Mouse (Mus musculus) left cerebral cortex, adult 11 months (tissue): ENCODE results near the gene Tmem135.
A peak's percentile ranks its signal among the peaks of the same experiment; 100 is the strongest.

Source experiments
- DNase-seq: peaks from one replicate; pipeline ENCODE4 v3.0.0; 2022; ENCODE audit warnings: low spot score

Gene Tmem135

DNA sequence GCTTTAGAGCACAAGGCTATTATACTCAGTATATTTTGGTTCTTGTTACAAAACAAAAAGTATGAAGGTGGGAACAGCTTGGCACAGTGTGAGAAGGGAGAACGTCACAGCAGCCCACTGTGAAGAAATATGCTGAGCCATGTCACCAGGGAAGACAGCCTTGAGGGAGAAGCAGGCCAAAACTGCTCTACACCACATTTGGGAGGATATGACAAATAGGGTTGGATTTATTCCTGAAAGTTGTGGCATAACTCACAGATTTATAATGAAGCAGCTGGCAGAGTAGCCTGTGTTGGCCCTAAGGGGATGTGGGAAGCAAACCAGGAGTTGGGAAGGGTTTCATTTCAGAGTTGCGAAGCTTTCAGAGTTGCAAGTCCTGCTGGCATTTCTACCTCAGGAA is 225.4 kb downstream of the Tmem135 start:
- DNase-seq = peak; percentile 24

DNA sequence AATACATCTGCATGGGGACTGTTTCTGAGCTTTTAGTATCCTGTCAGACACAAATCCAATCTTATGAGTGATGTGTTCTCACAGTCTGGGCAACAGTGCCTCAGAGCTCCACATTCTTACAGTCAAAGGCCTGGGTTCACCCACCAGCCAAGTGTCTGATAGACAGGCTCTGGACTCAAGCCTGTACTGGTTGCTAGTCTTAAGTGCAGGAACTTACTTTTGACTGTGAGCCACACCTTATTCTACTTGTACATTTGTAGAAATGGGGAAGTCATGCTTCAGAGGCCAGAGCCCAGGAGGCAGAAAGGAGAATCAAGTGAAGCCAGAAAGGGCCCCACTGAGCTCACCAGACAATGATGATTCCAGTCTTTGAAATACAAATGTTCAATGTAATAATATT is 226.1 kb downstream of the Tmem135 start:
- DNase-seq = no peak

DNA sequence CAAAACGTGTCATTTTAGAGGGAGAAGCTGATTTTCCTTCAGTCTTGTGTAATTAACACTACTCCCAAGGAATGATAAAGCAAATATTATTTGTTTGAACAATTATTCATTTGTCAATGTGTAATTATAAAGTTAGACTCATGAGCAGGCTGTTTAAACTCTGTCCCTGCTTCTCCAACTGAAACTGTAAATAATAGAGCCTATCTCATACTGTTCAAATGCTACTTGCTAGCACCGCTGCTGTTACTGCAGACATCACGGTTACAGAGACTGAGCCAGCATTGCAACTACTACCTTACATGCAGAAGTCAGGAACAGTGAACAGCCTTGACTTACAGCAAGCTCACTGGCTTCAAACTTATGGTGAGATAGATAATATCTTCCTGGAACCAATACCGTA is 229.6 kb downstream of the Tmem135 start:
- no peak for DNase-seq

DNA sequence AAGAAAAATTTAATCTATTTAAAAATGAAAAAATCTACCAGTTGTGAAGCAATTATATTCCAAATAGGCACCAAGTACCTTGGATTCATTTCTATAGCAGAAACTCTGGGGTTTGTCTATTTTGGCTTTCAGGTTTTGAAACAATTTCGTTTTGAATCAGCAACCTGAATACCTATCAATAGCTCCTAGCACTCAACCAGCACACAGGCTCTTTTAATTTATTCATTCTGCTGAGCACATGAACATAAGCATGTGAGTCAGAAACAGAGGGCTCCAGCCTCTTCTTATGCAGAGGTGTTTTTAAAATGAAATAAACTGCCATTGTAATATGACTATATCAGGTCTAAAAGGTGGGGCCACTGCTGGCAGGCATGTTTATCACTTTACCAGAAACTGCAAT is 231.0 kb downstream of the Tmem135 start:
- DNase-seq = no peak

DNA sequence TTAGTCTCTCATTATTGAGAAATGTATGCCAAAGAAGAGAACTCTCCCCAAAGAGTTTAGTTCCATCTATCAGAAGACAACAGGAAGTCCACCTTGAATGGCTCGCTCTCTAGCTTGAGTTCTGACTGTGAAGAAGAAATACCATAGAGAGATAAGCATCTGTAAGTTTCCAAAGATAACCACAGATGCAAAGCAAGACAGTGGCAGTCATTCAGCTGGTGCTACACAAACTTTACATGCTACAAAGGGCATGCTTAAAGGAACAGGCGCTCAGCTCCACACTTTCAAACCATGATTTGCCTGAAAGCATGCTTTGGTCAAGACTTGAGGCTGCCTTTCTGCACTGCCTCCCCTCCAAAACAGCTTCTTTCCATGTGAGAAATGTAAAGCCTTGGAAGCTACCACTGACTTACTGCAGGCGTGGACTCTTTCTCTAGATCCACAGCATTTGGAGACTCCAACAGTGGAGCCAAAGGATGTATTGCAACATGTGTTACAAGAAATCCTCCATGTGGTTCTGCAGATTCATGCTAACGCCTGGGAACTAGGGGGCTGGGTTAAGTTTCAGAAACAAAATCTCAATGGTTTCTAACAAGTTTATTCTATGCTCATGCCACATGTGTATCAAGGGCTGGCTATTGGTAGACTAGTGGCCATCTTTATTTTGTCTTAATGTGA is 232.1 kb downstream of the Tmem135 start:
- DNase-seq = no peak

DNA sequence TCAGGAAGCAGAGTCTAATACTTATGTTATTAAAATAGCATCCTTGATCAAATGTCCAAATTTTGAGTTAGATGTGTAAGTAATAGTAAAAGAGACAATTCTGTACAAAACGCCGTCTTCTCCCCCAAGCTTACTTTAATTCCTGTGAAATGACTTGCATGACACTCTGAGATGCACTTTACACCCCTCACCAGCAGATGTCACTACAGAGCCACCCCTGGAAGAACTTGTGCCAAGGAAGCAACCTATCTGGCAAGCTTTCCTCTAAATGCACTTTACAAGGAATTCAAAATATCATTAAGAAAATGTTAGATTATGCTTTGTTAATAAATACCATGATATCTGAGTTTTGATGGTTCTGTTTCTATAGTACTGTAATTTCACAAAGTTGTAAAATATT is 235.4 kb downstream of the Tmem135 start:
- peak; percentile 62 for DNase-seq

DNA sequence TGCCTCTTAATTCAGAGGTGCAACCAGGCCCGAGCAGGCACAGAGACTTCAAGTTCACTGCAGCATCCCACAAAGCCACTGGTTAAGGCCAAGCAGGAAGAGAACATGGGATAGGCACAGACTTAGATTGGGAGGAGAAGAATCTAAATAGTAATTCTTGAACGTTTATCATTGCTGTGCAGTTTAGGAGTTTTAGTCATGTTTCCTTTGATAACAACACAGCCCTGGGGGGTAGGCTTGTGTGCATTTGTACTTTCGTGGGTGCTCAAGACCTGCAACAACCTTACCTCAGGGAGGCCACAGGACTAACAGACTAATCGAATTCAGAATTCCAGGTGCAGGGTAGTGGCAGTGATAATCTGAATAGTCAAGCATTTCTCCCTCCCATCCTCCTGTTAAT is 238.5 kb downstream of the Tmem135 start:
- no peak for DNase-seq

DNA sequence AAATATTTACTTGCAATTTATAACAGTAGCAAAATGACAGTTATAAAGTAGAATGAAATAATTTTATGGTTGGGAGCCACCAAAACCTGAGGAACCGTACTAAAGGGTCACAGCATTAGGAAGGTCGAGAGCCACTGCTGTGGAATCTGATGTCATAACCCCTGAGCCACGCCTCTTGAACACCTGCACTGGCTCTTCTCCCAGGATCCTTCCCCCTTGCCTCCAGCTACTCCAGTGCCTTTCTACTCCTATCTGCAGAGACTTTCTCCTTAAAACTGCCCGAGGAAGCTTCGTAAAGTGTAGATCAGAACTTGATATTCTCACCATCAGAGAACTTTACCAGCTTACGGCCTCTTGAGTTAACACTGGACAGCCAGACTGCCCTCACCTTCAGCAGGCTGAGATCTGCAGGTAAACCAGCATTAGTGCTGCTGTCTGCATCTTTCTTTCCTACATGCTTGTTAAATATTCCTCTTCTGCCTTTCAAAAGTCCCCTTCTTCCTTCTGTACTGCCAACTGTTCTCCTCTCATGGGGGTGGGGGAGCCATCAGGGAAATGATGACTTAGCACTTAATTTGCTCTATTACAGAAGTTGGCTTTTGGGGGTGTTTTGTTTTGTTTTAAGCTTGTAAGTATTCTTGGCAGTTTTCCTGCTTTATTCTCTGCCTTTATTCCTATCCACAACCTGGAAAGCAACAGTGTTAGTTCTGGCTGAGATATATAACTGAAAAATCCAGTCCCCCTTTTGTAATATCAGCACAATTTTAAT is 242.2 kb downstream of the Tmem135 start:
- no peak for DNase-seq

DNA sequence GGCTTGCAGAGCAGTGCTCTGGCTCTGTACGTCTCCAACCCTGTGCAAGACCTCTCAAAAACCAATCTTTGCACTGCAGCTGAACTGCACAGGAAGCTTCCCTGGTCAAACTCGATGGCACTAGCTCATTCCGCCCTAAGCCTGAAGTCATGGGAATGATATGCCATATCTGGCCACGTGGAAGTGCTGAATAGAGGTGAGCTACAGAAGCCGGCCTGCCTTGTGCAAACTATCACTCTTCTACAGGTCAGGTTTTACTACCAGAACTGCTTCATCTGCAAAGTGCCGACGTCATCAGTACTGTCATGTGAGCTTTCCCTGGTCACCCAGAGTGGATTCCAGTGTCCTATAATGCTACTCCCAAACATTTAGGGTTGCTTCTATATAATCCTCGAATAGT is 246.7 kb downstream of the Tmem135 start:
- no peak for DNase-seq

DNA sequence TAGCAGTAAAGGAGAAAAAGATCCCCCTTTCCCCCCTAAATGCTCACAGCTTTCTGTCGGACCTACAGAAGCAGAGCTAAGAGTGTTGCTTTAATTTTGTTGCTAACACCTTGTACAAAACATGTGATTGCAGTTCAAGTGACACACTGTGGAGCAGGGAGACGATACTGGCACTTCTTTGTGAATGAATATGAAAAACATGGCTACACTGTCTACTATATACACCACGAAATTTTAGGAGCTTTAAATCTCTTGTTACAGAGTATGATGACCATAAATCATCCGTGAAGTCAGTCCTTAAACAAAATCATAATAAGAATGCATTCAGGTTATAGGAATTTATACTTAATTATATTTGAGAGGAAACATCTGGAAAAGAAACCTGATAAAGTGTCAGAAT is 247.4 kb downstream of the Tmem135 start:
- DNase-seq = no peak

DNA sequence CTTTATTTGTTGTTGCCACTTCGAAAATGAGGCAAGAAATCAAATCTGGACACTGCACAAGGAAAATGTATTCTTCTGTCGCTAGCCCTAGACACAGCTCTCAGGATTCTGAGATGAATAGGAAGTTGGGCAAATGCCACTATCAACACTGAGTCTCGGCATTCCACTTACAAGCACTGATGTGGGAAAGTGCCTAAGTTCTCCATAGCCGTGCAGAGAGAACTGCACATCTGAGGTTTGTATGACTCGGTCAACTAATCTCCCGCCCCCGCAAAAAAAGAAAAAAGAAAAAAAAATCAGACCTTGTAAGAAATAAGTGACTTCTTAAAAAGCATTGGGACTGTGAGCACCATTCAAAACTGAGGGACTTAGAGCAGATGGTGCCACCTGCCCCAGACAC is 248.3 kb downstream of the Tmem135 start:
- DNase-seq = no peak

DNA sequence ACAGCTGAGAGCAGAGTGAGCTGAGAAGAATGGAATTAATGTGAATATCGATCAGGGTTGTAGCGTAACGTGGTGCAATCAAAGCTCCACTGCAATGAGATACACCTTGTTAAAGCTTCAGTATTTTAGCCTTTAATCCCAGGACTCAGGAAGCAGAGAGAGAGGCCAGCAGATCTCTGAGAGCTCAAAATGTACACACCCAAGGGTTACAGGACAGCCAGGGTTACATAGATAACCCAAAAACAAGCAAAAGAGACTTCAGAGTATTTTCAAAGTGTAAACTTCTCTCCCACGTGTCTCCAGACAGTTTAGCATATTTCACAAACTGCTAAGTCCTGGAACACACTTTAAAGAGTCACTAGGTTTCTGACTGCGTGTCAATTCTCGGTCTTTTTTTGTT is 248.8 kb downstream of the Tmem135 start:
- DNase-seq = no peak

DNA sequence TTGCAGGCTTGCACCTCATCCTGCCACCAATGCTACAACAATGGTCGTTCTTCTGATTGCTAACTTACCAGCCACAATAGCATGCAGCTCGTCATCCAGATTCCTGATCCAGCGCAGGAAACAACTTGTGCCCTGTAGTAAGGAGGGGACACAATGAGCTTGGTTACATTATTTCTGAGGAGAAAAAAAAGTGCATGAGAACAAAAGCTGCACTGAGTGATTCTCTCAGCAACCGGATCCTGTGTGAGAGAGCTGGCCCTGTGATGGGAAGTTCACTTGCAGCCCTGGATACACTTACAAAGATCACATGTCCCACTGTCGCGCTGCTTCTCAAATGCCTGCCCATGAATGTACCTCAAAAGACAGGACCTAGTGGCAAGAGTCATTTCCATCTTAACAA is 252.7 kb downstream of the Tmem135 start:
- DNase-seq = no peak

DNA sequence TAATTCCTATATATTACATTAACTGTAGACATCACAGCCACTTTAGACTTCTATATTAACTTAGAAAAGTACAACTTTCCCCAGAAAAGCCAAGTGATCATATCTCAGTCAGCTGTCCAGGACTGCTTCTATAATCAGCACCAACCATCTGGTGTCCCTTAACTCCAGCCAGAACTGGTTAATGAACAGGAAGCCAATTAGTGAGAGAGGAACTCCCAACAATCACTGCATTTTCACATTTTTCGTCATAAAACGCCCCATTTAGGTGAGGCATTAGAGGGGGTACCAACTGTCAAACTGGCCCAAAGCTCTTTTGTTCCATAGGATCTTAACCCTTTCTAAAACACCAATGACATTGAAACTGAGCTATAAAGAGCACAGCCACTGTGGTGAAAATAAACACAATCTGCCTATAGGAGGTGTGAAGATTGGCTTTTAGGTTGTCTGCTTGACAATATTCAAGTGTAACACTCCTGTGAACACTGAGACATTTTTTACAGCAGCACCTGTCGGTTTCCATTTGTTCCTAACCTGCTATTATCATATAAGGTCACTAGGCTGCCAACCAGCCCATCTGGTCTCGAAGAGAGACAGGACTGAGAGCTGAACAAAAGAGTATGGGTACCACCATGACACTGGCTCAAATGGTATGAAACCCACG is 263.3 kb downstream of the Tmem135 start:
- DNase-seq = no peak

DNA sequence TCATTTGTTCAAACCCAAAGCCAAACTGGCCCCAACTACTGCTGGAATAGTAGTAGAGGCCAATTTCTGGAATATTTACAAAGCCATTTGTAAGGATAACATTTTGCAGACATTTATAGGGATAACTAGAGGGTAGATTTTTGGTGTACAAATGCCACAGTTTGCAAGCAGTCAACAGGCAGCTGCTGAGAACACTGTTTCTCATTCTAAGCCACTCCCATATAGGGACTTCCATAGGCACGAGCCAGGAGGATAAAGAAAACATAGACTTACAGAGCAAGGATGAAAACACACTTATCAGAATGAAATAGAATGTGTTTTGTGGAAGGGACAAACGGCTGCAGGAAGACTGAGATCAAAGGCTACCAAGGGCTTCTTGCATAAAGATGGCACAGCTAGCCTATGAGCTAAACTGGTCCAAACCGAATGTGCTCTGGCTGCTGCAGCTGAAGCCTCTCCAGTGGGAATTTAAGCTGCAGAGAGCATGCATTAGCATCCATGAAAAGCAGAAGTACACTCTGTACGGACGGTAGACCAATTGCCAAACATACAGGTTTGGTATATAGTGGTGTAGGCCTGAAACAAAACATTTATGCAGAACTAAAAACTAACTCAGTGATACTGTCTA is 269.0 kb downstream of the Tmem135 start:
- DNase-seq = no peak

DNA sequence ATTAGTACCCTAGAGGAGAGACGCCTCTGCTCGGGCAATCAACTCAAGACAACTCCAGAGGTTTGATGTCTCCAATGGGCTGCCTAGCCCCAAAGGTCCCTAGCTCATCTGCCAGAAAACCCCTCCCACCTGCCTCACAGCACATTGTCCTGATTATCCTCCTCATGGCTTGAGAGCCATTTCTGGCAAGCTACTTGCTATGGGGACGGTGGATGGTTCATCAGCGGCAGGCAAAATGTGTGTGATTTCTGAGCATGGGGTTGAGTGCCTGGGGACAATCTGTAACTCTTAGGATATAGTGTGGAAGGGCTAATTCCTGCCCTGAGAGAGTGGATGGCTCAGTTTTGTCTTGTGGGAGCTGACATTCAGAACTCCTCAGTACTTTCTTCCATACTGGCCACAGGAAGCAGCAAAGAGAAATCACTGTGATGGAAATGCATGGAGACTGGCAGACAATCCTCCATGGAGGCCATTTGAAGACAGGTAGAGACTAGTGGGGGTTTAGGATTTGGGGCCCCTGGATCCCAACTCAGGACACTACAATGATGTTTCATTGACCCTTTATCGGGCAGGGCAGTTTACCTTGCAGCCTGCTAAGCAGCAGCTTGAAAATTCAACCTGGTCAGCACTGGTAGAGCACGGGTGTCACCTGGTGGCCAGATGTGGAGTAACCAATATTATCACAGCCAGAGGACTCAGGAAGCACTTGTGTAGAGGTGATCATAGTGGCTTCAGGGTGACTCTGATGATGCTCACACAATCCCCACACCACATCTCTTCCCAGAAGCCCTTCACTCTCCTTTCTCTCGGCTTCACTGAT is 277.7 kb downstream of the Tmem135 start:
- DNase-seq = peak; percentile 46

DNA sequence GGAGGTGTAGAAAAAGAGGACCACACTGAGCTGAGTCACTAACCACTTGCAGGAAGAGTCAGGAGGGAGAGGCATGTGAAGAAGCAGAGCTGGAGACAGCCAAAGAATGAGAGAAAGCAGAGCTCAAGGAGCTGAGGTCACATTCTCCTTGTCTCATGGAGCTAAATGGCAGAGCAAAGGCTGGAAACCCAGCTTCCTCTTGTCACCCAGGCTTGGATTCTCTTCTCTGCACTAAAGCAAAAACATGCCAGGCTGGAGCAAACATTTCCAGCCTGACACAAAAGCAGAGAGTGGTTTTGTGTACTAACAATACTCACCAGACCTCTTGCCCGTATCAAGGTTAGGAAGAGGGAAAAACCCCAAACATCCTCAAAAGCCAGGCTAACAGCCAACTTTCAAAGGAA is 287.8 kb downstream of the Tmem135 start:
- no peak for DNase-seq

DNA sequence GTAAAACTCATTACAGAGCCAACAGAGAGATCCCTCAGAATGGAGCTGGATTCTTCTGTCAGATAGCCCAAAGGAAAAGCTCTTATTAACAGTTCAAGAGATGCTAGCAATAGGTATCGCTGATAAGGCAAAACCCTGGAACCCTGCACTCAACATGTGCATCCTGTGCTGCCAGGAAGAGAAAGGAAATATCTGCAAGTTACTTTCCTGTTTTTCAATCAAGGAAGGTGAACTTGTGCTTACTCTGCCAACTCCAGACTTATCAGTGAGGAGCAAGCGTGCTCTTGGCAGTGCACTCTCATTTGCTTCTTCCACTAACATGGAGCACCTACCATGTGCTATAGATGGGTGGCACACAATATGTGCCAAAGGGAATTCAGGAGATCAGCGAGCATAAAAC is 288.4 kb downstream of the Tmem135 start:
- DNase-seq = no peak

DNA sequence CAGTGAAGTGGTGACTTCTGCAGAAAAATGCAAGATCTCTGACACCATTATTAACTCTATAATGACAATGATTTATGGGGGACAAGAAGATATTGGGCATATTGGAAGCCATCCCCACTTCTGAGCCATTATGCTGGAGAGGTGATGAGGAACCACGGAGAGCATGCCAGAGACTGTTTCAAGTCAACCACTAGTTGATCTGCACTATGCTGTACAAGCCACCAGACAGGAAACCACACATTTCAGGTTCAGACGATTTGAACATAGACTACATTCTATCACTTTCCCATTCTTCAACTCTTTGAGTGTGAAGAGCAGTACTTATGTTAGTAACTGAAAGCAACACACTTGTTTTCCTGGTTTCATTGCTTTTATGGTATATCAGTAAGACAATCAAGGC is 297.6 kb downstream of the Tmem135 start:
- no peak for DNase-seq

DNA sequence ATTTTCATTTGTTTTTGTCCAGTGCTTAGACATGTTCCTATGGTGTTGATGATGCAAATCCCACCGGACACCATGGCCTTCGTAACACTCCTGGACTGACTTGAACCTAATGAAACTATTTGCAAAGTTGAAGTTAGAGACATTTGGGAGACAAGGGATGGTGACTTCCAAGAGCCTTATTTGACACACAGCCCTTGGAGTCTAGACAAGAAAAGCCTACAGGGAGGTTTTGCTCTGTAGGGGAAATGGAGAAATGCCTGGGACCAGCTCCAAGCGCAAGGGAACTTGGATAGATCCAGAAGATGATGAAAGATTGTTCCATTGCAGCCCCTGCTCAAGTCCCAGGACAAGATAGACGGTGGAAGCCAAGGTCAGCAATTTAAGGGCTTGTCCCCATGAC is 304.3 kb downstream of the Tmem135 start:
- DNase-seq = no peak
